Mouse (Mus musculus) MEL (cell line): Measurements from ENCODE around the gene Gm20388. TPM values are rescaled to one million over a fixed set of nuclear protein-coding genes. Genes with fewer than 3 reads are reported as not detected.
A peak's percentile ranks its signal among the peaks of the same experiment; 100 is the strongest.

Source experiments
- DNase-seq: peaks from one replicate; pipeline ENCODE4 v3.0.0; 2011; ENCODE audit warnings: low read depth, low spot score
- H3K27ac ChIP-seq: 2 replicates; pipeline ENCODE4 v1.5.1; 2012; ENCODE audit warnings: low read depth, mild to moderate bottlenecking, control low read depth, low read length, moderate library complexity; ENCODE audit not compliant: control insufficient read depth
- H3K27me3 ChIP-seq, 2 experiments: fragments of 150-350 bp in 1 of 2; sonication (generic) in 1 of 2; 2 replicates each; pipeline ENCODE4 v1.6.1; 2012; ENCODE audit warnings: low read length in 2 of 2, mild to moderate bottlenecking in 2 of 2, improper control_type of control experiment in 1 of 2, moderate library complexity in 1 of 2; ENCODE audit not compliant: insufficient read depth in 2 of 2, control insufficient read depth in 1 of 2
- H3K36me3 ChIP-seq, 2 experiments: 2 replicates each; pipeline ENCODE4 v1.6.1; 2012 to 2014; ENCODE audit warnings: low read length in 2 of 2, improper control_type of control experiment in 1 of 2, inconsistent platforms in 1 of 2, mild to moderate bottlenecking in 1 of 2; ENCODE audit not compliant: insufficient read depth in 2 of 2, control insufficient read depth in 1 of 2
- H3K4me1 ChIP-seq, 2 experiments: fragments of 150-350 bp in 1 of 2; sonication (generic) in 1 of 2; 2 replicates each; pipeline ENCODE4 v1.6.1; 2012; ENCODE audit warnings: low read length in 2 of 2, improper control_type of control experiment in 1 of 2, mild to moderate bottlenecking in 1 of 2; ENCODE audit not compliant: insufficient read depth in 2 of 2, control insufficient read depth in 1 of 2
- H3K4me3 ChIP-seq, 2 experiments: fragments of 150-350 bp in 1 of 2; sonication (generic) in 1 of 2; 2 replicates each; pipeline ENCODE4 v1.5.1; 2012; ENCODE audit warnings: low read depth in 2 of 2, low read length in 2 of 2, mild to moderate bottlenecking in 2 of 2, moderate library complexity in 2 of 2, control low read depth in 1 of 2, improper control_type of control experiment in 1 of 2; ENCODE audit not compliant: control insufficient read depth in 1 of 2, insufficient read depth in 1 of 2
- H3K79me2 ChIP-seq: 2 replicates; pipeline ENCODE4 v1.6.1; 2012; ENCODE audit warnings: mild to moderate bottlenecking, low read length, moderate library complexity; ENCODE audit not compliant: control insufficient read depth, poor library complexity, insufficient read depth
- H3K9ac ChIP-seq: 2 replicates; pipeline ENCODE4 v1.6.1; 2012; ENCODE audit warnings: low read depth, mild to moderate bottlenecking, control low read depth, low read length, moderate library complexity; ENCODE audit not compliant: control insufficient read depth, poor library complexity, severe bottlenecking
- H3K9me3 ChIP-seq: fragments of 150-350 bp; sonication (generic); replicated peaks from 2 replicates; pipeline ENCODE4 v1.6.1; 2012; ENCODE audit warnings: mild to moderate bottlenecking, low read length, improper control_type of control experiment, moderate library complexity; ENCODE audit not compliant: insufficient read depth
- ELF1 ChIP-seq: IDR thresholded peaks from 2 replicates; pipeline ENCODE4 v1.6.1; 2014; ENCODE audit warnings: low read depth, mild to moderate bottlenecking, inconsistent platforms, low read length, improper control_type of control experiment, moderate library complexity
- EP300 ChIP-seq, 2 experiments: IDR thresholded peaks; 2 replicates each; pipeline ENCODE4 v1.6.1; 2011; ENCODE audit warnings: improper control_type of control experiment in 2 of 2, low read length in 2 of 2, low read depth in 1 of 2, mild to moderate bottlenecking in 1 of 2
- ETS1 ChIP-seq: IDR thresholded peaks from 2 replicates; pipeline ENCODE4 v1.6.1; 2012; ENCODE audit warnings: low read depth, mild to moderate bottlenecking, inconsistent platforms, low read length, improper control_type of control experiment, moderate library complexity
- GATA1 ChIP-seq: IDR thresholded peaks from 2 replicates; pipeline ENCODE4 v1.6.1; 2011; ENCODE audit warnings: low read depth, low read length, improper control_type of control experiment
- MAFK ChIP-seq: IDR thresholded peaks from 2 replicates; pipeline ENCODE4 v1.6.1; 2011; ENCODE audit warnings: low read depth, mild to moderate bottlenecking, low read length, improper control_type of control experiment, borderline replicate concordance
- MAZ ChIP-seq: IDR thresholded peaks from 2 replicates; pipeline ENCODE4 v1.6.1; 2012; ENCODE audit warnings: low read depth, mild to moderate bottlenecking, inconsistent platforms, low read length, improper control_type of control experiment
- MXI1 ChIP-seq: IDR thresholded peaks from 2 replicates; pipeline ENCODE4 v1.6.1; 2011; ENCODE audit warnings: mild to moderate bottlenecking, low read depth, low read length, improper control_type of control experiment
- MYB ChIP-seq: IDR thresholded peaks from 2 replicates; pipeline ENCODE4 v1.6.1; 2011; ENCODE audit warnings: mild to moderate bottlenecking, low read depth, low read length, improper control_type of control experiment
- NELFE ChIP-seq: IDR thresholded peaks from 2 replicates; pipeline ENCODE4 v1.6.1; 2011; ENCODE audit warnings: low read depth, low read length, improper control_type of control experiment
- NRF1 ChIP-seq: IDR thresholded peaks from 2 replicates; pipeline ENCODE4 v1.6.1; 2014; ENCODE audit warnings: low read depth, mild to moderate bottlenecking, inconsistent platforms, low read length, improper control_type of control experiment, moderate library complexity; ENCODE audit not compliant: poor library complexity, insufficient read depth, severe bottlenecking
- POLR2AphosphoS2 ChIP-seq: IDR thresholded peaks from 2 replicates; pipeline ENCODE4 v1.6.1; 2011; ENCODE audit warnings: low read length, improper control_type of control experiment
- POLR2AphosphoS5 ChIP-seq: IDR thresholded peaks from 2 replicates; pipeline ENCODE4 v1.6.1; 2012; ENCODE audit warnings: low read depth, borderline replicate concordance, mild to moderate bottlenecking, inconsistent platforms, low read length, moderate library complexity, mixed read lengths
- RCOR1 ChIP-seq: IDR thresholded peaks from 2 replicates; pipeline ENCODE4 v1.6.1; 2012; ENCODE audit warnings: low read depth, mild to moderate bottlenecking, inconsistent platforms, low read length, improper control_type of control experiment
- SIN3A ChIP-seq: IDR thresholded peaks from 2 replicates; pipeline ENCODE4 v1.6.1; 2012; ENCODE audit warnings: low read length, improper control_type of control experiment, inconsistent platforms
- TBP ChIP-seq: IDR thresholded peaks from 2 replicates; pipeline ENCODE4 v1.8.0; 2011; ENCODE audit warnings: low read depth, low read length, improper control_type of control experiment
- TCF12 ChIP-seq: IDR thresholded peaks from 2 replicates; pipeline ENCODE4 v1.6.1; 2014; ENCODE audit warnings: low read depth, mild to moderate bottlenecking, inconsistent platforms, low read length, improper control_type of control experiment, moderate library complexity
- ZC3H11A ChIP-seq: IDR thresholded peaks from 2 replicates; pipeline ENCODE4 v1.6.1; 2012; ENCODE audit warnings: low read depth, mild to moderate bottlenecking, inconsistent platforms, low read length, improper control_type of control experiment
- polyA plus RNA-seq, 2 experiments: library from polyadenylated mRNA; stranded (reverse) in 1 of 2; unstranded in 1 of 2; fragments of >175 nt in 1 of 2; fragments of >200 nt in 1 of 2; gene quantifications; 2 replicates each; pipeline versions ENCODE4 v1.2.1 to v1.2.4; 2012; ENCODE audit warnings: low replicate concordance in 2 of 2, low read depth in 1 of 2; ENCODE audit not compliant: insufficient read length in 2 of 2, insufficient read depth in 1 of 2, missing spikeins in 1 of 2
- total RNA-seq: library from RNA; depleted of rRNA; stranded (reverse); fragments of 300-350 nt; gene quantifications from 2 replicates; pipeline ENCODE4 v1.2.3, GENCODE M21; 2012

Gene Gm20388
- total and polyA plus RNA-seq, 3 experiments: 11.1 to 17.8 TPM; not detected in 1

GRCm38 (mm10) chr8:121847261-121847822 lies 1936.7 kb downstream of the Gm20388 start (continued):
- TF ChIP-seq POLR2AphosphoS2: no peak
- peak; percentile 81 for TF ChIP-seq MXI1
- peak; percentile 55 for TF ChIP-seq ETS1
- TF ChIP-seq MAZ: no peak

- no peaks in the 10 kb centered on the region for H3K27me3 ChIP-seq
- peak overlapping the region; percentile 74 for H3K9ac ChIP-seq
- peaks cover 4% of the 10 kb centered on the region; the same call in 1 of the 2 replicates for H3K79me2 ChIP-seq
- no peak for TF ChIP-seq ELF1
- peak; percentile 71 for TF ChIP-seq NRF1
- DNase-seq: peak; percentile 77
- H3K27ac ChIP-seq: peak overlapping the region; percentile 99
- no peaks in the 10 kb centered on the region for H3K9me3 ChIP-seq
- H3K4me1 ChIP-seq: peaks cover 13 to 45% of the 10 kb centered on the region in 2 experiments
- H3K36me3 ChIP-seq: peaks cover 0 to 34% of the 10 kb centered on the region in 2 experiments; a peak in 2 of 4 replicates
- 0 out of 4 replicates have a peak overlapping the region, but pooled peaks of 1 of the 2 experiments have one; percentile 8 for H3K4me3 ChIP-seq
These were observed 1937.3 kb downstream of the Gm20388 start for GRCm38 (mm10) chr8:121847987-121848386.

DNA sequence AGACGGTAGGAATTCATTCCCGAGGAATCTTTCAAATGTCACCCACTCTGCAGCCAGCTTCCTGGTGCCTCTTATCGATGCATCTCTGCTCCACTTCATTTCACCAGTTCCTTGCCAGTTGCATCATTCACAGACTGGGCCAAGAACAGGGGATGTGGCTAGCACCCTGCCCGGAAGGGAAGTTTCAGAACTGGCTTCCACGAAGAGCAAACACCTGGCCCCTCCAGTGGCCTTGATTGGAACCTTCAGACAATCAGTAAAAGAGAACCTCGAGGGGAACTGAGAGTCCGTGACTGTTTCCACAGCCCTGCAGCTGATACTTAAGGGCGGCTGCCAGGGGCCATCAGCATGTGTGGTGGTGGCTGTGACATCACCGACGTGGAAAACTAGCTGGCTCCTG lies 1937.9 kb downstream of the Gm20388 start:
- peaks cover 4% of the 10 kb centered on the region; the same call in 1 of the 2 replicates for H3K79me2 ChIP-seq
- H3K4me1 ChIP-seq: peaks cover 13 to 50% of the 10 kb centered on the region in 2 experiments
- TF ChIP-seq TBP: peak; percentile 32; the same call in 1 of the 2 replicates
- peak; percentile 73 for TF ChIP-seq GATA1
- TF ChIP-seq NELFE: peak; percentile 43
- TF ChIP-seq RCOR1: no peak
- peak; percentile 24; the same call in 1 of the 2 replicates for TF ChIP-seq POLR2AphosphoS2
- TF ChIP-seq POLR2AphosphoS5: no peak
- TF ChIP-seq MXI1: peak; percentile 21; the same call in 1 of the 2 replicates
- TF ChIP-seq MYB: no peak
- TF ChIP-seq EP300 (IDR thresholded peaks at IDR 0.05; ENCODE audit: low read depth in 1 of 2, low read length in 2 of 2): peak in 1 of 2 experiments; percentile 81
- TF ChIP-seq TCF12: peak; percentile 64; the same call in 1 of the 2 replicates
- no peak for TF ChIP-seq ZC3H11A
- no peak for TF ChIP-seq MAFK
- peak; percentile 75 for TF ChIP-seq ELF1
- peak; percentile 70; the same call in 1 of the 2 replicates for TF ChIP-seq SIN3A
- TF ChIP-seq ETS1: peak; percentile 84
- TF ChIP-seq, all 39 proteins: peak for 10
- Histone ChIP-seq H3K9me3 (no peaks in the 10 kb centered on the region), H3K9ac (peak overlapping the region; percentile 74), H3K4me3 (peak overlapping the region in 1 of 2 experiments; percentile 25; a peak in 1 of 4 replicates), H3K27me3 (no peaks in the 10 kb centered on the region), H3K27ac (peak overlapping the region; percentile 99), H3K36me3 (peaks cover 0 to 39% of the 10 kb centered on the region in 2 experiments; a peak in 2 of 4 replicates)
- DNase-seq: peak; percentile 91
